Mouse (Mus musculus) E14TG2a.4 (cell line): Measurements from ENCODE around the gene Pfkp.

Experiments
- CTCF ChIP-seq: conservative IDR thresholded peaks from 2 replicates; pipeline ENCODE4 v1.5.1; 2014; ENCODE audit warnings: low read length
- POU5F1 ChIP-seq: IDR thresholded peaks from 2 replicates; pipeline ENCODE4 v1.6.1; 2014; ENCODE audit warnings: low read length, borderline replicate concordance

DNA sequence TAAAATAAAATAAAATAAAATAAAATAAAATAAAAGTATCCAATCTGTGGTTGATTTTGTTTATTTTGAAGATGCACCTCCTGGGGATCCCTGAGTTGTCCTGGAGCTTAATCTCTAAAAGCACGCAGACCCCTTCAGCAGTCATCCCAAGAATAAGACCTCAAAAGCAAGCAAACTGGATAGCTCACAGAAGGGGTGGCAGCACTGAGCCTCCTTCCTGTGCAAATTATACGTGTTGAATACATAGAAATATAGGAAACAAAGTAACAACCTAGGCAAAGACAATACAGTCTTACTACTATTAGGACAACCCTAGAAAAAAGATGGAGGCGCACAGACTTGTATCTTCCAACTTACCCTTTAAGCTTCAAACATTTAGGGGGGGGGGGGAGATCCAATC, 965 bp upstream of the Pfkp start:
- TF ChIP-seq CTCF, result no peak
- no peak for TF ChIP-seq POU5F1
